Mouse (Mus musculus) intestine, postnatal 0 days (tissue): ENCODE results near the gene Babam2. TPM values are rescaled to one million over a fixed set of nuclear protein-coding genes. Genes with fewer than 3 reads are reported as not detected.

Experiments used
- ATAC-seq: fragments of 200-750 bp; cut with Nextera tagmentation; 2 replicates; pipeline ENCODE4 v1.8.0; 2017; ENCODE audit warnings: mild to moderate bottlenecking, moderate TSS enrichment, moderate library complexity
- H3K27ac ChIP-seq: fragments of 300-500 bp; sonication (generic); 2 replicates; pipeline ENCODE4 v1.5.1; 2014; ENCODE audit warnings: mild to moderate bottlenecking, low read depth, low read length, moderate library complexity
- H3K27me3 ChIP-seq: fragments of 300-500 bp; sonication (generic); replicated peaks from 2 replicates; pipeline ENCODE4 v1.6.1; 2014; ENCODE audit warnings: low read length, mixed read lengths; ENCODE audit not compliant: control insufficient read depth, insufficient read depth
- H3K36me3 ChIP-seq: fragments of 300-500 bp; sonication (generic); 2 replicates; pipeline ENCODE4 v1.6.1; 2014; ENCODE audit warnings: mild to moderate bottlenecking, moderate library complexity; ENCODE audit not compliant: control insufficient read depth, insufficient read depth
- H3K4me1 ChIP-seq: fragments of 300-500 bp; sonication (generic); replicated peaks from 2 replicates; pipeline ENCODE4 v1.6.1; 2014; ENCODE audit warnings: antibody characterized with exemption, low read length, mixed read lengths; ENCODE audit not compliant: control insufficient read depth, insufficient read depth
- H3K4me2 ChIP-seq: fragments of 300-500 bp; sonication (generic); replicated peaks from 2 replicates; pipeline ENCODE4 v1.6.1; 2014; ENCODE audit warnings: low read depth, mild to moderate bottlenecking, moderate library complexity
- H3K4me3 ChIP-seq: fragments of 300-500 bp; sonication (generic); 2 replicates; pipeline ENCODE4 v1.5.1; 2014; ENCODE audit warnings: low read depth, low read length
- H3K9ac ChIP-seq: fragments of 300-500 bp; sonication (generic); 2 replicates; pipeline ENCODE4 v1.6.1; 2014; ENCODE audit warnings: mild to moderate bottlenecking, low read depth, low read length
- H3K9me3 ChIP-seq: fragments of 300-500 bp; sonication (generic); 2 replicates; pipeline ENCODE4 v1.6.1; 2016; ENCODE audit warnings: mixed run types; ENCODE audit not compliant: control insufficient read depth
- CTCF ChIP-seq: sonication (generic); IDR thresholded peaks from 2 replicates; pipeline ENCODE4 v1.5.1; 2016; ENCODE audit warnings: low read depth, mild to moderate bottlenecking, control low read depth, antibody characterized with exemption, moderate library complexity
- WGBS: fragments of 180-500 bp; shearing (Covaris S2); extraction: QIAGEN DNeasy Blood & Tissue Kit; methylation state at CpG from one replicate; pipeline ENCODE4 v1.1.7; 2014; 5-methylcytosine and 5-hydroxymethylcytosine counted together
- polyA plus RNA-seq: library from polyadenylated mRNA; unstranded; fragments of >200 nt; fragmentation: Nextera tagmentation; extraction: Ambion mirVana; gene quantifications from 2 replicates; pipeline ENCODE4 v1.2.1, GENCODE M21; 2015

Babam2 gene
- polyA plus RNA-seq, 1 experiment from 2014 or later, result 53.8 TPM

GRCm38 (mm10) chr5:32069566-32070169, 372.2 kb downstream of the Babam2 start:
- no peaks in the 10 kb centered on the region for H3K27me3 ChIP-seq
- no peak overlapping the region for H3K4me3 ChIP-seq
- WGBS, result 75% methylated on average over 10 of the region's 10 CpGs
- H3K36me3 ChIP-seq, result no peaks in the 10 kb centered on the region; the same call in 1 of the 2 replicates
- no peaks in the 10 kb centered on the region for H3K9me3 ChIP-seq
- H3K27ac ChIP-seq, result no peak overlapping the region
- no peaks in the 10 kb centered on the region for H3K4me1 ChIP-seq
- no peak overlapping the region for H3K9ac ChIP-seq
- TF ChIP-seq CTCF, result no peak
- H3K4me2 ChIP-seq, result no peak overlapping the region
- ATAC-seq, result no peak

- WGBS, result 85% methylated on average over 3 of the region's 3 CpGs
Measured at GRCm38 (mm10) chr5:32070781-32071180, 373.3 kb downstream of the Babam2 start.

GRCm38 (mm10) chr5:32071314-32071713, 373.8 kb downstream of the Babam2 start:
- no peak overlapping the region for H3K4me2 ChIP-seq
- 73% methylated on average over 4 of the region's 4 CpGs for WGBS
- H3K27me3 ChIP-seq, result no peaks in the 10 kb centered on the region
- no peak overlapping the region for H3K9ac ChIP-seq
- no peak overlapping the region for H3K27ac ChIP-seq
- peak; percentile 32 for TF ChIP-seq CTCF
- no peak for ATAC-seq
- H3K4me1 ChIP-seq, result no peaks in the 10 kb centered on the region
- no peaks in the 10 kb centered on the region for H3K9me3 ChIP-seq
- no peaks in the 10 kb centered on the region; the same call in 1 of the 2 replicates for H3K36me3 ChIP-seq
- no peak overlapping the region for H3K4me3 ChIP-seq

More at GRCm38 (mm10) chr5:32070781-32071180, 373.3 kb downstream of the Babam2 start:
- no peak overlapping the region for H3K27ac ChIP-seq
- no peaks in the 10 kb centered on the region for H3K4me1 ChIP-seq
- H3K4me2 ChIP-seq, result no peak overlapping the region
- H3K9me3 ChIP-seq, result no peaks in the 10 kb centered on the region
- no peak overlapping the region for H3K4me3 ChIP-seq
- TF ChIP-seq CTCF, result no peak
- no peak overlapping the region for H3K9ac ChIP-seq
- H3K27me3 ChIP-seq, result no peaks in the 10 kb centered on the region
- H3K36me3 ChIP-seq, result no peaks in the 10 kb centered on the region; the same call in 1 of the 2 replicates
- no peak for ATAC-seq

GRCm38 (mm10) chr5:32071824-32072223, 374.3 kb downstream of the Babam2 start:
- no peaks in the 10 kb centered on the region for H3K36me3 ChIP-seq
- TF ChIP-seq CTCF, result no peak
- no peaks in the 10 kb centered on the region for H3K9me3 ChIP-seq
- ATAC-seq, result no peak
- no peaks in the 10 kb centered on the region for H3K4me1 ChIP-seq
- H3K9ac ChIP-seq, result no peak overlapping the region
- H3K27ac ChIP-seq, result no peak overlapping the region
- H3K4me3 ChIP-seq, result no peak overlapping the region
- 77% methylated on average over 5 of the region's 5 CpGs for WGBS
- no peak overlapping the region for H3K4me2 ChIP-seq
- H3K27me3 ChIP-seq, result no peaks in the 10 kb centered on the region

GRCm38 (mm10) chr5:32072877-32073276, 375.4 kb downstream of the Babam2 start:
- Histone ChIP-seq H3K27me3 (no peaks in the 10 kb centered on the region), H3K9ac (no peak overlapping the region), H3K4me3 (no peak overlapping the region), H3K36me3 (no peaks in the 10 kb centered on the region), H3K4me2 (no peak overlapping the region), H3K27ac (no peak overlapping the region), H3K4me1 (no peaks in the 10 kb centered on the region), H3K9me3 (no peaks in the 10 kb centered on the region)
- WGBS, result 98% methylated on average over 3 of the region's 3 CpGs
- TF ChIP-seq CTCF, result no peak
- no peak for ATAC-seq

GRCm38 (mm10) chr5:32074053-32074452, 376.6 kb downstream of the Babam2 start:
- H3K4me1 ChIP-seq, result no peaks in the 10 kb centered on the region
- no peak overlapping the region for H3K27ac ChIP-seq
- no peak overlapping the region for H3K9ac ChIP-seq
- no peak overlapping the region for H3K4me3 ChIP-seq
- ATAC-seq, result no peak
- no peak overlapping the region for H3K4me2 ChIP-seq
- H3K9me3 ChIP-seq, result no peaks in the 10 kb centered on the region
- WGBS, result 82% methylated on average over 3 of the region's 3 CpGs
- no peak for TF ChIP-seq CTCF
- no peaks in the 10 kb centered on the region for H3K27me3 ChIP-seq
- H3K36me3 ChIP-seq, result no peaks in the 10 kb centered on the region
